Mouse (Mus musculus) heart, postnatal 0 days (tissue): ENCODE results near the gene Mthfsd.

Source experiments
- CTCF ChIP-seq: IDR thresholded peaks from 2 replicates; pipeline ENCODE4 v1.5.1; 2016; ENCODE audit warnings: antibody characterized with exemption, control low read depth, low read depth
- EP300 ChIP-seq: IDR thresholded peaks from 2 replicates; pipeline ENCODE4 v1.6.1; 2016; ENCODE audit warnings: antibody characterized with exemption, low read depth

DNA sequence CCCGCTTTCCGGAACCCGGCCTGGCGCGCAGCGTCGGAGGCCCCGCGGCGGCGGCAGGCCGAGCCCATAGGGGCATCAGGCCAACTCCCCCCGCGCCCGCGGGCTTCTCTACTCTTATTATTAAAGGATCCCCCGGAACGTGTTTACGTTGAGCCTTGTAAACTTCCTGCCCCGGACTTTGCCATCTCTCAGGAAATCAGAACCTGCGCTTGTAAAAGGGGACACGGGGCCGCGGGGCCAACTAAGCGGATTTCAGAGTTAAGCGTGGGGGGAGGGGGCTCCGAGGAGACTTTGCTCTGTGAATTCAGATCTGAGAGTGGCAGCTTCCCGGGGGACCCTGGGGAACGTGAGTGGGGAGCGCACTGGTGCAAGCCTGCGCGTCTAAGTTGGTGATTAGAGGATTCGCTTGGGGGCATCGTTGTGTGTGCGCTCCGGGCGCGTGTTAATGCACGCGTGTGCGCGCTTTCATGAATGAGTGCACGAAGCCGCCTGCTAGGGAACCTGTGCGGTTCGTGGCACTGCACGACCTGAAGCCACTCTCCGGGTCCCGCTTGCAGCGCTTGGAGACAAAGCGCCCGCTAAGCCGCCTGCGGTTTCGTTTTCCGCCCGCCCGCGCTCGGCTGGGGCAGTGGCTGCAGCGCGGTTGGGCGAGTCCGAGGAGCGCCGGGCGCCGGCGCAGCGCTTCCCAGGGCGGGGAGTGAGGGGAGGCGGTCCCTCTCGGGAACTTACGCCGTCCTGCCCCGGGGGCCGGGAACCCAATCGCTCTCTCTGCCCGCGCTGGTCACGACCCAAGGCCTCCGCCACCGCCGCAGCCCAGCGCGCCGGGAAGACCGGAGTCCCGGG lies 24.9 kb downstream of the Mthfsd start:
- TF ChIP-seq CTCF (no peak), EP300 (no peak)
